Mouse (Mus musculus) kidney, postnatal 10 days (tissue): Measurements from ENCODE around the gene Bptf.
"Not testable (repeated sequence)": the region's sequence is repeated elsewhere in the genome, so short reads cannot be mapped to it uniquely, and the experiment has no call there.

Source experiments
- DNase-seq: peaks from one replicate; pipeline ENCODE4 v3.0.0; 2021; ENCODE audit warnings: mixed read lengths

Bptf gene

DNA sequence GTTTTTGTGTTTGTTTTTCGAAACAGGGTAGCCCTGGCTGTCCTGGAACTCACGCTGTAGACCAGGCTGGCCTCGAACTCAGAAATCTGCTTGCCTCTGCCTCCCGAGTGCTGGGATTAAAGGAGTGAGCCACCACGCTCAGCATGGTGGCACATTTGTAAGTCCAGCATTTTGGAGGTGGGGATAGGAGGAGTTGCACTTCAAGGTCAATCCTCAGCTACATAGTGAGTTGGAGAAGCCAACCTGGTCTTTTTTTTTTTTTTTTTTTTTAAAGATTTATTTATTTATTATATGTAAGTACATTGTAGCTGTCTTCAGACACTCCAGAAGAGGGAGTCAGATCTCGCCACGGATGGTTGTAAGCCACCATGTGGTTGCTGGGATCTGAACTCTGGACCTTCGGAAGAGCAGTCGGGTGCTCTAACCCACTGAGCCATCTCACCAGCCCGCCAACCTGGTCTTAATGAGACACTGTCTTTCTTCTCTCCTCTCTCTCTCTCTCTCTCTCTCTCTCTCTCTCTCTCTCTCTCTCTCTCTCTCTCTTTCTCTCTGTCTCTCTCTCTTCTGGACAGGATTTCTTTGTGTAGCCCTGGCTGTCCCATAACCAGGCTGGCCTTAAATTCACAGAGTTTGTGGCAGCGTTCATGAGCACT, 116.3 kb downstream of the Bptf start:
- DNase-seq, result not testable (repeated sequence)

DNA sequence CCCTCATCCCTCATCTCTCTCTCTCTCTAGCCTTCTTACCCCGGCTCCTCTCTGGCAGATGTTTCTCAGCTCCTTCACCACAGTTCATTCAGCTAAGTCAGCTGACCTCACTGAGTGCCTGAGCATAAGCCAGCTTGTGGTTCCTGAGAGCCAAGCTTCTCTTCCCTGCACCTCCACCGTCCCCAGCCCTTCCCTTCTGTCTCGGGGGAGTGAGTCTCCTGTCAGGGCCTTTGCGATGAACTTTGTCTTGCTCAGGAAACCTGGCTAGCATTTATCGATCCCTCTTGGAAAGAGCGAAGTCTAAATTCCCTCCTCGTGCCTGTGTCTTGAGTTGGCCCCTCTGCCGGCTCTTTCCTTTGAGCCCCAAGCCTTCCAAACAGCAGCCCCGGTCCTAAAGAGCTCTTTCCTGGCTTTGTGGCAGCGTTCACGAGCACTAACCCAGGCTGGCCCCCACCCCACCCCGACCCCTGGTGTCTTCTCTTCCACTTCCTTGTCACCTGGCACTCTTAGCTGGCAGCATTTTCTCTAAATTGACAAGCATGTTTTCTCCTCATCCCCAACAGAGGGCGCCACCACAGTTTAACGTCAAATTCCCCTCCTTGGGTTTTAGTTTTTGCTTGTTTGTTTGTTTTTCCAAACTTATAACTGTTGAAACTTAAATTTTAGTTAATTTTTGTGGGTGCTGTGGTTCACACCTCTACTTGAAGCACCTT, 117.2 kb downstream of the Bptf start:
- DNase-seq, result no peak

DNA sequence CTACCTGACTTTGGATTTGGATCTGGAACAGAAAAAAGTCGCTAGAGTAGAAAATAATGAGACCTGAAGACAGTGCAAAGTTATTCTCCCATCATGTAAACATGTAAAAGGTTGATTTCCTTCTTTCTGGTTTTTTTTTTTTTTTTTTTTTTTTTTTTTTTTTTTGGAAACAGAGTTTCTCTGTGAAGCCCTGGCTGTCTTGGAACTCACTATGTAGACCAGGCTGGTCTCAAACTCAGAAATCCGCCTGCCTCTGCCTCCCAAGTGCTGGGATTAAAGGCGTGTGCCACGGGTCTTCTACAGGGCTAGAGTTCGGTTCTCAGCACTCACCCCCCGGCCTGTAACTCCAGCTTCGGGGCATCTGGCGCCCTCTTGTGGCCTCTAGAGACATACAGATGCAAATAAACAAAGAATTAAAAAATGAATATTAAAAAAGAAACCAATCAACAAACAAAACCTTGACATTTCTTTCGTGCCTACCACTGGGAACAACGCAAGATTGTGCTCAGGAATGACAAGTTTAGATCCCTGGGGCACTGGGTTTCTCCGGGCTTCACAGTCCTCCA, 117.8 kb downstream of the Bptf start:
- no peak for DNase-seq

DNA sequence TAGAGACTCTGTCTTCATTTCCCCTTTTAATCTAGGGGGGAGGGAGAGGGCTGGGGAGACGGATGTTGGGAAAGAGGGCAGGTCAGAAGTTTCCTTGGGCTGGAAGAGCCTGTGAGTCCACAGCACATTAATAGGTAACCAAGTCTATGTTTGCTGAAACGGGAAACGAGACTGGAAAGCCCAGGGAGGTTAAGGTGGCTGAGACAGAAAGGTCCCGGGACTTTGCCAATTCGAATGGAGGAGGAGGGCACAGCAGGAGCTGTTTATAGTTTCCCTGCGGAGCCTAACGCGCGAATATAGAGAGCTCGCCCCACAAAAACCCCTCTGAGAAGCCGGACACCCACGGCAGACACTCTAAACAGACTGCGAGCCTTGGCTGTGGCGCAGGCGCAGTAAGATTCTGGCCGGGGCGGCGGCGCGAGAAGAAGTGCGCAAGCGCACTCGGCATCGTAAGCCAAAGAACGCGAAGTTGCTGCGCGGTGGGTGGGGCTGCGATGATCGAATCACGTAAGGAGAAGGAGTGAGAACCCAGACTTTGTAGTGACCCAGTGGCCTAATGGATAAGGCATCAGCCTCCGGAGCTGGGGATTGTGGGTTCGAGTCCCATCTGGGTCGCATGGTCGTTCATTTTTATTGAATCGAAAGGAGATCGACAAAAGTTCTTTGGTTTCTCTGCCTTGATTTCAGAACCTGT, 119.5 kb downstream of the Bptf start:
- DNase-seq, result peak; percentile 98

DNA sequence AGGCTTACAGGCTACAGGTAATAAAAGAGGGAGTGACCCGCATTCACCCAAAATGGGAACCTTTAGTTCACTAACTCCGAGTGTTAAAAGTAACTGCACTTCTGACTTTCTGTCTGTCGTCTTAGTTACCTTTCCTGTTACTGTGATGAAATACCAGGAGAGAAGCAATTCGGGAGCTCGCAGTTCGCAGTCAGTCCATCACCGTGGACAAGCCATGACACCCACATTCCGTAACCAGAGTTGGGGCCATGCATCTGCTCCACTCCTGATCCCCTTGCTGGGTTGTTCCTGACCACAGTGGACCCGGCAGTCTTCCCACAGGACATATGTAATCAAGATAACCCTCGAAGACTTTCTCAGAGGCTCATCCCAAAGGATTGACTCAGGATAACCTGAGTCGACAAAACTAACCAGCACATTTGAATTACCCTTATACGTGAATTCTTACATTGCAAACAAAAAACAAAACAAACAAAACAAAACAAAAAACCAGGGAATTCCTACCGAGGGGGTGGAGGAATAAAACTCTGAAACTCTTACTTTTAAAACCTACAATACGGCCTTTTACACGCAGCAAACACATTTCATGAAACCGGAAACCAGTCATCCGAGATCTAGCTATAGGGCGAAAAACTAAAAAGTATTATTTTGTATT, 120.1 kb downstream of the Bptf start:
- DNase-seq, result no peak

DNA sequence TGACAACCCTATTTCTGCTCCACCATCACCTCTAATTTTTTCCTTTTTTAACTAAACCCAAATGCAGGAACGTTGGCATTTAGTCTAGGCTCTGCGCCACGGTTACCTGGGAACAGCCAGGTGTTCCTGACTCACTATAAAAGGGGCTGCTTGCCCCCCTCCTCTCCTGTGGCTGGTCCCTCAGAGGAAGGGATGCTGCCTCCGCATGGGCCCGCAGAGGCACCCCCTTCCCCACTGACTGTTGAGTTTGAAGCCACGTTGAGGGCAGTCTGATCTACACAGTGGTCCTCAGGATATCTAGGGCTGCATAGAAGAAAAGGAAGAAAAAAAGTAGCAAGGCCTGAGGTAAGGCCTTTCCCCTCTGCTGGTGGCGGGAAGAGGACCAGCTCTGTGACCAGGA, 120.8 kb downstream of the Bptf start:
- no peak for DNase-seq

DNA sequence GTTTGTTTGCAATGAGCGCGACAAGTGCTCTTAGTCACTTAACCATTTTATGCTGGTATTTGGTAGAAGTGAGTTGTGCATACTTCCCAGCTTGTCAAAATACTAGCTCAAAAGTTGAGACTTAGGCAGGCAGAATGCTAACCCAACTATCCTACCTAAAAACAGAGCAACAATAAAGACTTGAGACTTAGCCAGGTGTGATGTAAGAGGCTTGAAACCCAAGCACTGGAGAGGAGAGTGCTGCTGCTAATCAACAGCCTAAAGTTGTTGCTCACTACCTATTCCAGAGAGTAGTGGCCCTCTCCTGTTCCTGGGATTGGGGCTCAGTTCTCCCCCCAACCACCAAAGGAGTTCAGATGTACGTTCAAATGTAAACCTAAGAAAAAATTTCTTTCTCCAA, 121.5 kb downstream of the Bptf start:
- DNase-seq, result no peak

DNA sequence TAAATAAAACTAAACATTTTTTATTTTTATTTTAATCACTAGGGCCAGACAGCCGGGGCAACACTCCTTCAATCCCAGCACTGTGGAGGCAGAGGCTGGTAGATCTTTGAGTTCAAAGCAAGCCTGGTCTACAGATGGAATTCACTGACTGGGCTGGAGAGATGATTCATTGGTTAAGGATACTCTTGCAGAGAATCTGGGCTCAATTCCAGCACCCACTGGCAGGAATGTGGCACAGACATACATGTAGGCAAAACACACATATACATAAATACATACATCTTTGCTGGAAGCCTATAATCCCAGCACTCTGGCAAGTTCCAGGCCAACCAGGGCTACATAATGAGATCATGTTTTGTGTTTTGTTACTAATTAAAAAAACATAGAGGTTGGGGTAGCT, 126.4 kb downstream of the Bptf start:
- peak; percentile 50 for DNase-seq

DNA sequence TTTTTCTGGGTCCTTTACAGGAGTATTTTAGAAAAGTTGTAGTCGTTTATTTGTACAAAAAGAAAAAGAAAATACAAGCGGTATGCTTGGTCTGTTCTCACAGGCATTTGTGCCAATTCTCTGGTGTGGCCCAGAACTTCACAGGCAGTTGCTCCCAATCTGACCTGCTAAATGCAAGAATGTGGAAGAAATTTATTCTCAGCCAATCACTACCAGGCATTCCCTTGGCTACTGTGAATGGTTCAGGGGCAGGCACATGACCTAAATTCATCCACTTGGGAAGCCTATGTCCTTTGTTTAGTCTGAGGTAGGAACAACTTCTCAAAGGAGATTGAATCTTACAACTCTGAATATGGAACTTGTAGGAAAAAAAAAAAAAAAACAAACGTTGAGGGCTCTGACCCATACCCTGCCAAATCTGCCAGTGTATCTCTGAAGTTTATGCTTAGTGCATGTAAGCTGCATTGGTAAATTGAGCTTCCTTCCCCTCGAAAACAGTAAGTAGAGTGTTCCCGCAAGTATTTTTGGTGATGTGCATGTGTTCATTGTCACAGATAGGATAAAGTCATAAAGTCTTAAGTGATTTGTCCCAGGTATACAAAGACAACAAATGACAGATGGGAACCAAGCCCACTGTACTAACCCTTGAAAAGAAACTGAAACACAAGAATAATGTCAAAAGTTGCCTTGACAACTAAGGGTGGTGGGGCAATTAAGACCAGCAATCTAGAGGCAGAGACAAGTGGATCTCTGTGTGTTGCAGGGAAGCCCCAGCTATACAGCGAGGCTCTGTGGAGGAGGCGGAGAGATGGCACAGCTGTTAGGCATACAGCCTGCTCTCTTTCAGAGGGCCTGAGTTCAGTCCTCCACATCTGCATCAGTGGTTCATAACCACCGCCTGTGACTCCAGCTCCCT, 129.9 kb downstream of the Bptf start:
- DNase-seq, result peak; percentile 30

DNA sequence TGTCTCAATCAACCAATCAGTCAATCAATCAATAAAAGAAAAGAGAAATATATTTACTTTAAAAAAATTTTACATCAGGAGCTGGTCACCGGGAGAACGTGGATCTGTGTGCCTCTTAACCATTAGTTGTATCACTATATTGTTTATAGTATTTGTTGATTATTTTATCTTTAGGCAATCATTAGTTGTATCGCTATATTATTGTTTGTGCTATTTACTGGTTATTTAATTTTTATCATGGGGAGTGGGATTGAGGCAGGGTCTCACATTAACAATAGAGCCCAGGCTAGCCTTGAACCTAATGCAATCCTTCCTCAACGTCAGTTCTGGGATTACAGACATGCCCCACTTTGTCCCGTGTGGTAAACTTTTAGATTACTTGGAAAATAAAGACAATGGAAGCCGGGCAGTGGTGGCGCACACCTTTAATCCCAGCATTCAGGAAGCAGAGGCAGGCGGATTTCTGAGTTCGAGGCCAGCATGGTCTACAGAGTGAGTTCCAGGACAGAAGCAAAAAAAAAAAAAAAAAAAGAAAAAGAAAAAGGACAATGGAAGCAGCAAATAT, 131.9 kb downstream of the Bptf start:
- no peak for DNase-seq

DNA sequence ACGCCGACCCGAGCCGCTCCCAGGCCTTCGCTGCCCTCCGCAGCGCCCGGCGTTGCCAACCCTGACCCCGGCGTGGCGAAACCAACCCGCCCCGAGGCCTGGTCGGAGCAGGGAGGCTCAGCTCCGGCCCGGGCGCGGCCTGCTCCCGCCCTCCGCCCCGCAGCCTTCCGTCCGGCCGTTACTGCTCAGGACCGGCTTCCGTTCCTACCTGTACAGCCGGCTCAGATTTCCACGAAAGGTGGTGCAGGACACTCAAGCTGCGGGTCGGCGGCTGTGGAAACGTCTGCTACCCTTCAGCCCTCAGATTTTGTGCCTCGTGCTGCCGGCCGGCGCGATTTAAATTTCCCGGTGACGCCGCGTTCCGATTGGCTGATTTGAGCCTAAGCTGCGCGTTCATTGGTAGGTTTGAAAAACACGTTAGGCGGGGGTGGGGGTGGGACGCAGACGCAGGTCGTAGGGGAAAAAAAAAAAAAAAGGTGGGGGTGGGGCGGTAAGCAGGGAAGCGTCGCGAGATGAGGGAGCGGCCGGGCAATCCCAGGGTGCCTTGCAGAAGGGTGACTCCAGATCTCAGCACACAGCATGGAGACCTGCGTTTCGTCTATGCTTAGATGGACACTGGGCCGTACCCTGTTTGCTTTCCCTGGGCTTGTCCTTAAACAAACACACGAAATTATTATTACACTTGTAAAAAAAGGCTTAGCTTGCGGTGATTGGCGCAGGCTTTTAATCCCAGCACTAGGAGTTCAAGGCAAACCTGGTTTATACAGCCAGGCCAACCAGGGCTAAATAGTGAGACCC, 132.6 kb downstream of the Bptf start, which contains the start of gene Kpna2:
Gene Kpna2, minus strand, starts transcription at position 391 of the 798 bp plus-strand sequence.
- DNase-seq, result peak; percentile 94

DNA sequence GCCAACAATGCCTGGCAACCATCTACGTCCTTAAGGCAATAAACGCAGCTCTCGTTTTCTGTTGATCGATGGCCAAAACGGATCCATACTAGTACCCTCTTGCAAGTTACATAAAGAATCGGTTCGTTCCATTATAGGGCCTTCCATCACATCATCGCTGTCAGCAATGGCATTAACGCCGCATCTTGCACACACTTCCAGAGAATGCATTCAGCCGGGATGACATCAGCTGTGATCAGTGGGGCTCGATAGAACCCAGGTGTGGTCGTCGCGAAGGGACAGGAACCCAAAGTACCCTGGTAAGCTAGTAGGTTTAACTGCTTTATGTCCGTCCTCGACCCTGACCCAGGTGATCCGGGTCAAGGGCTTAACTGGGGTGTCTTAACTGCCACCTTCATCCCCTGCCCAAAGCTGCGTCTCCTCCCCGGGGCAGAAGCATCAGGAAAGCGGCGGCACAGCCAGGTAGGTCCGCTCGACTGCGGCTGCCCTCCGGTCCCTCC, 133.2 kb downstream of the Bptf start:
- no peak for DNase-seq

DNA sequence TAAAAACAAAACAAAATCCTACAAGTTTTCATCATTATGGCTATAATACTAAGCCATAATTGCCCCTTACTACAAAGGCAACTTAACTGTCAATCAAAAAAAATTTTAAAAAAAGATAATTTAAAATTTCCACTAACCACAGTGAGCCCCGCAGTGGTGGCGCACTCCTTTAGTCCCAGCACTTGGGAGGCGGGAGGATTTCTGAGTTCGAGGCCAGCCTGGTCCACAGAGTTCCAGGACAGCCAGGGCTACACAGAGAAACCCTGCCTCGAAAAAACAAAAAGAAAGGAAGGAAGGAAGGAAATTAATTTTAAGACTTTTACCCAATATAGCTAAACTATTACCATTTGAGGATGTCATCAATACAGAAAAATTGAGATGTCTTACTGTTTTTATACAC, 134.0 kb downstream of the Bptf start:
- DNase-seq, result no peak

DNA sequence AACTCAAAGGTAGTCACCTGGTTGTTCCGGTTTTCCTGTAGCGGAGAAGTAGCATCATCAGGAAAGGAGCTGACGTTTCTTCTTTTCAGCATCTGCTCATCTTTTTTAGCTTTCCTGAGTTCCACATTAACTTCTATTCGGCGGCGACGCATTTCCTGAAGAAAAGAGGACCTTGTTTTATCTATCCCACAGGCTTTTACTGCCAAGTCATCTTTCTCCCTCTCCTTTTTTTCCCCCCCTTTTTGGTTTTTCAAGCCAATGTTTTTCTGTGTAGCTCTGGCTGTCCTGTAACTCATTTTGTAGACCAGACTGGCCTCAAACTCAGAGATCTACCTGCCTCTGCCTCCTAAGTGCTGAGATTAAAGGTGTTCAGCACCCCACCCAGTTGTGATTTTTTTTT, 135.4 kb downstream of the Bptf start:
- DNase-seq, result not testable (repeated sequence)

DNA sequence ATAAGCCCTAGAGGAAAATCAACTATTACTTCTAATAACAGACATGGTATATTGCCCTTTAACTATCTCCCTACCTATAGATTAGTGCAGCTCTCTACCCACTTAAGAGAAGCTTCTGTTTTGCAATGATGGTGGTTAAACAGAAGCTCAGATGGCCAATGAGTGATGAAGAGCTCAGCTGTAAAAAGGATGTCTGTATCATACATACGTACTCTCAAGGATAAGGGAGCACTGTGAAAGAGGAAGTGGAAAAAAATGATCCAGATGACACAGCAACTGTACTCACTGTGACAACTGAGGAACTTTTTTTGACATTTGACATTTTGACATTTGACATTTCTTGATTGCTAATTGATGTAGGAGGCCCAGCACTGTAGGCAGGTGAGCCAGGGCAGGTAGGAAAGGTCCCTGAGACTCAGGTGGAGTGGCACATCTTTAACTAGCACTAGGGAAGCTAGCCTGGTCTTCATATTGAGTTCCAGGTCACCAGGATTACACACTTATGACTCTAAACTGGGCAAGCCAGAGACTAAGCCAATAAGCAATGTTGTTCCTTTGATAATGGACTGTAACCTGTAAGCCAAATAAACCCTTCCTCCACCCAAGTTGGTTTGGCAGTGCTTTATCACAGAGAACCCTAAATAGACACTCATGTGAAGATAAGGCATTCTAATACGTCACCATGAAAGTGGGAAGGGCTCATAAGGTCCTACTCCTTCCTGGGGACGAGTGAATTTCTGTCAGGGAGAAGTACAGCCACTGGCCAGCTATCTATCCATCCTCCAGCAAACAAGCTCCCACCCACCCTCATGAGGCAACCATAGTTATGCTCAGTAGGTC, 137.5 kb downstream of the Bptf start:
- no peak for DNase-seq

DNA sequence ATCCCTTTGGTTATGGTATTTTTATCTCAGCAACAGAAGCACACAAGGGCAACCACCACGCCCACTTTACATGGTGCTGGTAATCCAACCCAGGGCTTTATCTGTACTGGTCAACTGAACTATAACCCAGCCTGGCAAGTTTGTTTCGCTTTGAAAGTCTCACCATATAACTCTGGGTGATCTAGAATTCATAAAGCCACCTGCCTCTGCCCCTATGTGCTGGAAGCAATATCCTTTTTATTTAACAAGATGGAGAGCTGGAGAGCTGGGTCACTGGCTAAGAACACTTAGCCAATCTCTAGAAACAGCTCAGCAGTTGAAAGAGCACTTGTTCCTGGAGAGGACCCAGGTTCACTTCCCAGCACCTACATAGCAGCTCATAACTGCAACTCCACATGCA, 144.5 kb downstream of the Bptf start:
- no peak for DNase-seq

DNA sequence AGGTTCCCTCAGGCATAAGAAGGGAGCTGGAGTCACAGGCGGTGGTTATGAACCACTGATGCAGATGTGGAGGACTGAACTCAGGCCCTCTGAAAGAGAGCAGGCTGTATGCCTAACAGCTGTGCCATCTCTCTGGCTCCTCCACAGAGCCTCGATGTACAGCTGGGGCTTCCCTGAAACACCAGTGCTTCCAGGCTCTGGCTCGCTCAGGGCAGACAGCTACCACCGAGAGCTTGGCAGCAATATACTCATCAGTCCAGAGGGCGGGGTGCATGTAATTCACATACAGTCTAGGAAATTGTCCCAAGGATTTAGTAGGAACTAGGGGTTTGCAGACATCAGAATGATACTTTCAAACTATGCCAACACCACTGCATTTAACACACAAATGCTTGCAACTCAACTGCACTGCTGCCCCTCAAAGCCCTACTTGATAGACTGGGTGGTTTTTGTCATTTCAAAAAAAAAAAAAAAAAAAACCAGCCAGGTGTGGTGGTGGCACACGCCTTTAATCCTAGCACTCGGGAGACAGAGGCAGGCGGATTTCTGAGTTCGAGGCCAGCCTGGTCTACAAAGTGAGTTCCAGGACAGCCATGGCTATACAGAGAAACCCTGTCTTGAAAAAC, 145.8 kb downstream of the Bptf start:
- not testable (repeated sequence) for DNase-seq
